In the genomic region with DNA sequence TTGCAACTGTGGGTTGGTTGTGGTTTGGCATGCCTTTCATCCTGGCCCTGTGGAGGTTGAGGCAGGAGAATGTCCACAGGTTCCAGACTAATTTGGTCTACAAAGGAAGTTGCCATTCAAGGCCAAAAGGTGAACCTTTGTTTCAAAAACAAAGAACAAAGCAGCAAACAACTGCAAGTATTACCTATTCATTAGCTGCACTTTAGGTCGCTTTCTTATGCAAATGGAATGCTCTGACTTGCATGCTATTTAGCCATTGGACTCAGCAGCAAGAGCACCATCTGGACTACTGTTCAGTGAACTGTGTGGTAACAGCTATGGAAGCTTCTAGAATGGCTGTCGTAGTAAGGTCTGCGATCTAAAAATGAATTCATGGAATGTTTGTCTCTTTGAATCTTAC, we compare ENCODE assay signal across 24 mouse cellular contexts. TPM values are rescaled to one million over a fixed set of nuclear protein-coding genes. Genes with fewer than 3 reads are reported as not detected.
DNase-seq lines count a peak whose midpoint lies in the region; ATAC-seq and TF ChIP-seq lines count a peak whose summit lies in the region.
"Had no signal": no experiment of that assay in that cellular context is flagged by ENCODE, and none has a peak within 500 bp of the region (broad histone marks: within the 10 kb centered on the region; RNA-seq: fewer than 3 reads in every experiment).

No protein-coding gene starts in this region.

- H3K9ac ChIP-seq in heart, adult 2 months (ENCODE audit: low read depth, low read length) = no peak overlapping the region
- H3K9ac ChIP-seq in neural tube, embryonic 12.5 days = no peak overlapping the region
- H3K9ac ChIP-seq in neural tube, embryonic 15.5 days (replicated peaks) = no peak overlapping the region
- H3K9ac ChIP-seq: embryonic facial prominence, embryonic 15.5 days; limb, embryonic 13.5 days; liver, embryonic 13.5 days; lung, embryonic 14.5 days had no signal

- no peak for TF ChIP-seq POLR2A in heart, adult 2 months (IDR thresholded peaks at IDR 0.05; ENCODE audit: insufficient read depth, low read depth, low read length)

- H3K36me3 ChIP-seq in heart, adult 2 months (ENCODE audit: control insufficient read depth, insufficient read depth, low read length) = peaks cover 12% of the 10 kb centered on the region; the same call in 1 of the 2 replicates
- no peaks in the 10 kb centered on the region for H3K36me3 ChIP-seq in neural tube, embryonic 12.5 days
- no peaks in the 10 kb centered on the region for H3K36me3 ChIP-seq in neural tube, embryonic 15.5 days
- H3K36me3 ChIP-seq: embryonic facial prominence, embryonic 15.5 days; limb, embryonic 13.5 days; liver, embryonic 13.5 days; midbrain, embryonic 10.5 days had no signal

- no peak overlapping the region for H3K4me2 ChIP-seq in neural tube, embryonic 12.5 days (replicated peaks)
- H3K4me2 ChIP-seq in neural tube, embryonic 15.5 days = no peak overlapping the region
- H3K4me2 ChIP-seq: embryonic facial prominence, embryonic 15.5 days; limb, embryonic 13.5 days; liver, embryonic 13.5 days; lung, embryonic 14.5 days had no signal

- H3K79me2 ChIP-seq in heart, adult 2 months (replicated peaks; ENCODE audit: control insufficient read depth, insufficient read depth, low read length) = no peaks in the 10 kb centered on the region

- ATAC-seq in neural tube, embryonic 12.5 days (ENCODE audit: low FRiP score, low read depth) = peak; percentile 70; the same call in 1 of the 2 replicates
- no peak for ATAC-seq in neural tube, embryonic 15.5 days (ENCODE audit: low FRiP score)
- no peak for ATAC-seq in frontal cortex, adult (ENCODE audit: low TSS enrichment)
- no peak for ATAC-seq in CD4-positive, CD25-positive, alpha-beta regulatory T cell, adult 4 months
- ATAC-seq: activated CD4-positive, CD25-positive, alpha-beta regulatory T cell, adult 4 months; hindbrain, embryonic 16.5 days; intestine, postnatal 0 days had no signal

- no peak for TF ChIP-seq EP300 in heart, adult 2 months (IDR thresholded peaks at IDR 0.05; ENCODE audit: insufficient read depth, low read depth, low read length)

- H3K4me3 ChIP-seq in heart, adult 2 months = no peak overlapping the region
- no peak overlapping the region for H3K4me3 ChIP-seq in neural tube, embryonic 12.5 days
- no peak overlapping the region for H3K4me3 ChIP-seq in neural tube, embryonic 15.5 days (replicated peaks)
- H3K4me3 ChIP-seq: embryonic facial prominence, embryonic 15.5 days; limb, embryonic 13.5 days; liver, embryonic 13.5 days; midbrain, embryonic 10.5 days had no signal

- TF ChIP-seq CTCF in heart, adult 2 months (IDR thresholded peaks at IDR 0.05) = no peak

- DNase-seq in heart, adult 2 months = peak in 1 of 2 experiments; percentile 9
- no peak for DNase-seq in heart, postnatal 14 days
- peak; percentile 82 for DNase-seq in WW6 (ENCODE audit: low read depth, low spot score)
- DNase-seq: adrenal gland, postnatal 14 days; cerebellum, adult 18-20 months; cerebellum, postnatal 36 days; heart, adult 11 months; heart, postnatal 4 days; liver, embryonic 13.5 days; lung, embryonic 14.5 days; right cerebral cortex, adult 18-20 months had no signal

- peak overlapping the region; percentile 90 for H3K27ac ChIP-seq in heart, adult 2 months
- no peak overlapping the region for H3K27ac ChIP-seq in neural tube, embryonic 12.5 days
- no peak overlapping the region for H3K27ac ChIP-seq in neural tube, embryonic 15.5 days (replicated peaks)
- H3K27ac ChIP-seq: embryonic facial prominence, embryonic 15.5 days; kidney, postnatal 0 days; limb, embryonic 13.5 days; liver, embryonic 13.5 days; macrophage; midbrain, embryonic 10.5 days; stomach, postnatal 0 days had no signal

- peaks cover 12% of the 10 kb centered on the region for H3K4me1 ChIP-seq in heart, adult 2 months (ENCODE audit: control insufficient read depth, insufficient read depth, low read length)
- H3K4me1 ChIP-seq in neural tube, embryonic 12.5 days = no peaks in the 10 kb centered on the region
- H3K4me1 ChIP-seq in neural tube, embryonic 15.5 days = no peaks in the 10 kb centered on the region
- H3K4me1 ChIP-seq: embryonic facial prominence, embryonic 15.5 days; limb, embryonic 13.5 days had no signal

- 58% methylated on average over 3 of the region's 3 CpGs for WGBS in heart, adult 2 months
- WGBS in neural tube, embryonic 12.5 days = 39% methylated on average over 3 of the region's 3 CpGs
- WGBS in neural tube, embryonic 15.5 days = 21% methylated on average over 3 of the region's 3 CpGs

- H3K9me3 ChIP-seq in neural tube, embryonic 12.5 days = no peaks in the 10 kb centered on the region
- H3K9me3 ChIP-seq in neural tube, embryonic 15.5 days (replicated peaks) = no peaks in the 10 kb centered on the region
- H3K9me3 ChIP-seq: embryonic facial prominence, embryonic 15.5 days; limb, embryonic 13.5 days; liver, embryonic 13.5 days; midbrain, embryonic 10.5 days had no signal

- H3K27me3 ChIP-seq in heart, adult 2 months (ENCODE audit: control insufficient read depth, insufficient read depth, low read length) = no peaks in the 10 kb centered on the region
- H3K27me3 ChIP-seq in neural tube, embryonic 12.5 days (replicated peaks) = no peaks in the 10 kb centered on the region
- H3K27me3 ChIP-seq in neural tube, embryonic 15.5 days (replicated peaks) = no peaks in the 10 kb centered on the region
- H3K27me3 ChIP-seq: embryonic facial prominence, embryonic 15.5 days; limb, embryonic 13.5 days; liver, embryonic 13.5 days had no signal

- intact Hi-C loops in heart, adult 2 months (cut with DNase I) = no loop called here
- intact Hi-C loops in heart, postnatal 14 days (cut with DNase I) = no loop called here

RNA-seq across cellular contexts. Expression of gene Slain2, which starts 11.8 kb away (rescaled TPM):
- total RNA-seq in heart, adult 2 months (2021) = 100 to 1,000 TPM; 149 to 186 TPM
- 53.7 and 84.5 TPM in 2 replicates for polyA plus RNA-seq in heart, adult 2 months (2012; rRNA removed)
- 100 to 1,000 TPM; 109 to 122 TPM for total RNA-seq in heart, postnatal 14 days (2021)
- polyA plus RNA-seq in neural tube, embryonic 12.5 days (2016; fragmentation: Nextera tagmentation; extraction: Ambion mirVana) = 26.6 and 32.2 TPM in 2 replicates
- polyA plus RNA-seq in neural tube, embryonic 15.5 days (2015; fragmentation: Nextera tagmentation; extraction: Ambion mirVana) = 15.0 and 15.3 TPM in 2 replicates
- polyA plus RNA-seq in CD4-positive, CD25-positive, alpha-beta regulatory T cell, adult 4 months (2017; shearing (Covaris generic)) = 10 to 100 TPM in 1 of 2 experiments, 1 to 10 TPM in 1; 9.8 to 10.8 TPM

RNA-seq across cellular contexts. Expression of gene Tec, which starts 34.0 kb away (rescaled TPM):
- total RNA-seq in heart, adult 2 months (2021) = 10 to 100 TPM; 12.8 to 13.8 TPM
- 5.7 and 9.3 TPM in 2 replicates for polyA plus RNA-seq in heart, adult 2 months (2012; rRNA removed)
- 10 to 100 TPM; 11.0 to 11.9 TPM for total RNA-seq in heart, postnatal 14 days (2021)
- polyA plus RNA-seq in neural tube, embryonic 12.5 days (2016; fragmentation: Nextera tagmentation; extraction: Ambion mirVana) = 7.2 and 7.9 TPM in 2 replicates
- polyA plus RNA-seq in neural tube, embryonic 15.5 days (2015; fragmentation: Nextera tagmentation; extraction: Ambion mirVana) = 8.8 and 11.5 TPM in 2 replicates
- polyA plus RNA-seq in CD4-positive, CD25-positive, alpha-beta regulatory T cell, adult 4 months (2017; shearing (Covaris generic)) = 10 to 100 TPM; 11.5 to 19.9 TPM
